Mouse (Mus musculus): ENCODE results near the gene Selenof.

GRCm38 (mm10) chr3:144628005-144628914, 58.2 kb downstream of the Selenof start:
- no peak for TF ChIP-seq E2F4 (IDR thresholded peaks at IDR 0.05; ENCODE audit: insufficient read depth)
- TF ChIP-seq MYOD1 (IDR thresholded peaks at IDR 0.05; ENCODE audit: control insufficient read depth in 1 of 3, insufficient read length in 2 of 3, low read depth in 2 of 3) = no peak
- no peak for TF ChIP-seq TCF12 (IDR thresholded peaks at IDR 0.05; ENCODE audit: insufficient read depth, poor library complexity, severe bottlenecking)
- TF ChIP-seq POLR2A (IDR thresholded peaks at IDR 0.05; ENCODE audit: insufficient read length, low read depth) = no peak
- TF ChIP-seq SRF (IDR thresholded peaks at IDR 0.05; ENCODE audit: control insufficient read depth, insufficient read length, low read depth) = no peak
- no peak for TF ChIP-seq MYOG (IDR thresholded peaks at IDR 0.05; ENCODE audit: control insufficient read depth in 1 of 3, insufficient read depth in 1 of 3, insufficient read length in 2 of 3, low read depth in 2 of 3)
- TF ChIP-seq MAX (IDR thresholded peaks at IDR 0.05; ENCODE audit: low read depth) = no peak
- TF ChIP-seq REST (IDR thresholded peaks at IDR 0.05; ENCODE audit: insufficient read depth, insufficient read length) = no peak
